Mouse (Mus musculus) v-Abl transformed pro-B cells (cell line): ENCODE results near the gene Cask.

ENCODE experiments used
- in situ Hi-C, 2 experiments: fragments of 400-800 bp; cut with MboI; formaldehyde crosslinking; loops; one replicate each; pipeline ENCODE4 v1.15.1; 2025; ENCODE audit not compliant: unreplicated experiment in 2 of 2

Cask gene

GRCm38 (mm10) chrX:13552288-13552687 is 298.9 kb downstream of the Cask start:
- in situ Hi-C loops, result no loop called here

- in situ Hi-C loops, result no loop called here
These were observed 299.6 kb downstream of the Cask start for GRCm38 (mm10) chrX:13551566-13551965.

- in situ Hi-C loops, result no loop called here
These were observed 302.1 kb downstream of the Cask start for GRCm38 (mm10) chrX:13549100-13549499.

- in situ Hi-C loops, result no loop called here
These were observed 329.9 kb downstream of the Cask start for GRCm38 (mm10) chrX:13521288-13521687.

GRCm38 (mm10) chrX:13520566-13520965 is 330.6 kb downstream of the Cask start:
- in situ Hi-C loops, result no loop called here

- in situ Hi-C loops, result no loop called here
These were observed 331.8 kb downstream of the Cask start for GRCm38 (mm10) chrX:13519408-13519783.

- in situ Hi-C loops, result no loop called here
These were observed 332.3 kb downstream of the Cask start for GRCm38 (mm10) chrX:13518781-13519407.

- in situ Hi-C loops, result no loop called here
These were observed 333.1 kb downstream of the Cask start for GRCm38 (mm10) chrX:13518019-13518418.

GRCm38 (mm10) chrX:13516451-13516850 is 334.7 kb downstream of the Cask start:
- in situ Hi-C loops, result no loop called here

GRCm38 (mm10) chrX:13513864-13514263 is 337.3 kb downstream of the Cask start:
- in situ Hi-C loops, result no loop called here

GRCm38 (mm10) chrX:13513127-13513526 is 338.0 kb downstream of the Cask start:
- in situ Hi-C loops, result no loop called here

- in situ Hi-C loops, result no loop called here
These were observed 344.8 kb downstream of the Cask start for GRCm38 (mm10) chrX:13506376-13506775.

GRCm38 (mm10) chrX:13504389-13504788 is 346.8 kb downstream of the Cask start:
- in situ Hi-C loops, result no loop called here

- in situ Hi-C loops, result no loop called here
These were observed 348.2 kb downstream of the Cask start for GRCm38 (mm10) chrX:13502862-13503375.

GRCm38 (mm10) chrX:13500284-13500683 is 350.9 kb downstream of the Cask start:
- in situ Hi-C loops, result no loop called here

- in situ Hi-C loops, result loop anchor here in 1 of 2 experiments (25.0 kb wide), 1 partner anchor 92 kb away; no protein-coding TSS in a partner anchor
These were observed 356.1 kb downstream of the Cask start for GRCm38 (mm10) chrX:13494892-13495703.

- in situ Hi-C loops, result loop anchor here in 1 of 2 experiments (25.0 kb wide), 1 partner anchor 94 kb away; no protein-coding TSS in a partner anchor
These were observed 358.2 kb downstream of the Cask start for GRCm38 (mm10) chrX:13492922-13493321.

- in situ Hi-C loops, result loop anchor here in 1 of 2 experiments (25.0 kb wide), 1 partner anchor 96 kb away; no protein-coding TSS in a partner anchor
These were observed 360.2 kb downstream of the Cask start for GRCm38 (mm10) chrX:13490941-13491340.

- in situ Hi-C loops, result loop anchor here in 1 of 2 experiments (25.0 kb wide), 1 partner anchor 98 kb away; no protein-coding TSS in a partner anchor
These were observed 361.4 kb downstream of the Cask start for GRCm38 (mm10) chrX:13489761-13490160.

- in situ Hi-C loops, result loop anchor here in 1 of 2 experiments (25.0 kb wide), 1 partner anchor 98 kb away; no protein-coding TSS in a partner anchor
These were observed 362.2 kb downstream of the Cask start for GRCm38 (mm10) chrX:13489001-13489400.

- in situ Hi-C loops, result loop anchor here in 1 of 2 experiments (25.0 kb wide), 1 partner anchor 103 kb away; no protein-coding TSS in a partner anchor
These were observed 366.7 kb downstream of the Cask start for GRCm38 (mm10) chrX:13484447-13484846.
